Mouse (Mus musculus) gastrocnemius, postnatal 14 days (tissue): ENCODE data around the gene Sf1. TPM values are rescaled to one million over a fixed set of nuclear protein-coding genes. Genes with fewer than 3 reads are reported as not detected.
A peak's percentile ranks its signal among the peaks of the same experiment; 100 is the strongest.

Experiments used
- DNase-seq: peaks from one replicate; pipeline ENCODE4 v3.0.0; 2021; ENCODE audit warnings: mixed read lengths
- intact Hi-C: fragments of 180-260 bp; cut with DNase I; formaldehyde crosslinking; loops from one replicate; pipeline ENCODE4 v1.15.1; 2025; ENCODE audit warnings: low total_unique reads
- total RNA-seq, 2 experiments: library from RNA; stranded (reverse); gene quantifications; 2 replicates each; pipeline ENCODE4 v1.2.3; 2021

Sf1 gene
- total RNA-seq, 2 experiments from 2014 or later, result 75.1 to 80.9 TPM

DNA sequence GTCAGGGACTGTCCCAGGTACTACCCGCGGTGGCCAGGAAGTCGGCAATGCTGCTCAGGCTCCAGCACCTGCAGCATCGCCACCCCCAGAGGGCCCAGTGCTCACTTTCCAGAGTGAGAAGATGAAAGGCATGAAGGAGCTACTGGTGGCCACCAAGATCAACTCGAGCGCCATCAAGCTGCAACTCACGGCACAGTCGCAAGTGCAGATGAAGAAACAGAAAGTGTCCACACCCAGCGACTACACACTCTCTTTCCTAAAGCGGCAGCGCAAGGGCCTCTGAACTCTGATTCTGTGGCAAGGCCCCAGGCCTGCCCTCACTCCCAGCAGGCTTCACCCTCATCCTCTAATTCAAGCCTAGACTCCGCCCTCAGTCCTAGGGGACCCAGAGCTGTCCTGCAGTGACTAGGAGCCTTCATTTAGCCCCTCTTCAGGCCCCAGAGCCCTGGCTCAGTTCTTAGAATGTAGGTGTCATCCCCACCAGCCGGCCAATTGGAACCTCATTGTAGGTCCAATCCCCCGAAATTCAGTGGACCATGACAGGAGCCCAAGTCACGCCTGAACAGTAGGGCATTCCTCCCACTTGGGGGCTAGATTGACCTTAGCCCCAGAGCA is 23.5 kb upstream of the Sf1 start:
- intact Hi-C loops, result no loop called here
- DNase-seq, result no peak

DNA sequence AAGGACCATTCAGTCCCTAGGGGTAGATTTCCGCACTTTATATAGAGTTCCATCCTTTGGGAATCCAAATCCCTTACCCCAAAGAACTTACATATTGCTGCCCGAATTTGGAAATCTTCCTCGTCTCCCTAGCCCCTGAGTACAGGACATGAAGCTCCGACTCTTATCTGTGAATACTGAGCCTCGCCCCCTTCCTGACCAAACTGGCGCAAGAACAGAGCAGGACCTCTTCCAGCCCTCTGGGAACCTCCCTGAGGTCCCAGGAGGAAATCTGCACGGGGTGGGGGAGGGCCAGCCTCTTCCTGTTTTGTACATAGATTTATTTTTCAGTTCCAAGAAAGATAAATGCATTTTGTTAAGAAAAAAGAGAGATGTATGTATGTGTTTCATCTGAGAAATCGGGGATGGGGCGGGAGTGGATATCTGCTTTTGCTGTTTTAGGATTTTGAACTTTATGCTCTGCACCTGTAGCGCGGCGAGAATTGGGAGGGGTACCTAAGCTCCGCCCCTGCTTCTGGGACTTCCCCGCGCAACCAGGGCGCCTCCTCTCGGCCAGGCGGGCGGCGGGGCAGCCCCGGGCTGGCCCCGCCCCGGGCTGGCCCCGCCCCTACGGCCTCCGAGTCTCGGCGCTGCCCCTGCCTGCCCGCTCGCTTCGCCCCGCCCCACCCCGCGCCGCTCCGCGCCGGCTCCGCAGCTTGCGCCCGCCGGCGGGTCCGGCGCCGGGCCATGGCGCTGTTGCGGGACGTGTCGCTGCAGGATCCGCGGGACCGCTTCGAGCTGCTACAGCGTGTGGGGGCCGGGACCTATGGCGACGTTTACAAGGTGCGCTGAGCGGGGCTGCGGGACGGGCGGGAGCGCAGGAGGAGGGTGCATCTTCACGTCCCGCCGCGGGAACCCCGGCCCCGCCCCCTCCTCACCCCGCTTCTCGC is 22.7 kb upstream of the Sf1 start, which contains the start of gene Map4k2:
Gene Map4k2, plus strand, starts transcription at position 612 of the 929 bp plus-strand sequence.
- peak; percentile 90 for DNase-seq
- intact Hi-C loops, result no loop called here

DNA sequence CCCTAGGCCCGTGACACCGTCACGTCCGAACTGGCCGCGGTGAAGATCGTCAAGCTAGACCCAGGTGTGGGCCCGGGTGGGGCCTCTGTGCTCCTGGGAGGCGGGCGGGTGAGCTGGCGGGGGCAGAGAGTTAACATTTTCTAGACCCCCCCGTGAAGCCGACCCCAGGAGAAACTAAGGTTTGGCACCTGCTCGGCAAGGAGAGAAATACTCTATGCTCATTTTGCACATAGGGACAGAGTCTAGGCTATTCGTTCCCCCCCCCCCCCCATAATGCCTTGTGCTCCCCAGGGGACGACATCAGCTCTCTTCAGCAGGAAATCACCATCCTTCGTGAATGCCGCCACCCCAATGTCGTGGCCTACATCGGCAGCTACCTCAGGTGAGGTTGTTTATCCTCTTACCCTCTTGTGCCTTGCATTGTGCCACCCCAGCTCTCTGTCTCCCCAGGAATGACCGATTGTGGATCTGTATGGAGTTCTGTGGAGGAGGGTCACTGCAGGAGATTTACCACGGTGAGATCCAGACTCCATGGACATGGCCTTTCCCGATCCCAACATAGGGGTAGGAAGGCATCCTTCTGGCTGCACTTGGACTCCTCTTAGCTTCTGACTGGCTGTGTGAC is 21.9 kb upstream of the Sf1 start:
- intact Hi-C loops, result no loop called here
- no peak for DNase-seq

DNA sequence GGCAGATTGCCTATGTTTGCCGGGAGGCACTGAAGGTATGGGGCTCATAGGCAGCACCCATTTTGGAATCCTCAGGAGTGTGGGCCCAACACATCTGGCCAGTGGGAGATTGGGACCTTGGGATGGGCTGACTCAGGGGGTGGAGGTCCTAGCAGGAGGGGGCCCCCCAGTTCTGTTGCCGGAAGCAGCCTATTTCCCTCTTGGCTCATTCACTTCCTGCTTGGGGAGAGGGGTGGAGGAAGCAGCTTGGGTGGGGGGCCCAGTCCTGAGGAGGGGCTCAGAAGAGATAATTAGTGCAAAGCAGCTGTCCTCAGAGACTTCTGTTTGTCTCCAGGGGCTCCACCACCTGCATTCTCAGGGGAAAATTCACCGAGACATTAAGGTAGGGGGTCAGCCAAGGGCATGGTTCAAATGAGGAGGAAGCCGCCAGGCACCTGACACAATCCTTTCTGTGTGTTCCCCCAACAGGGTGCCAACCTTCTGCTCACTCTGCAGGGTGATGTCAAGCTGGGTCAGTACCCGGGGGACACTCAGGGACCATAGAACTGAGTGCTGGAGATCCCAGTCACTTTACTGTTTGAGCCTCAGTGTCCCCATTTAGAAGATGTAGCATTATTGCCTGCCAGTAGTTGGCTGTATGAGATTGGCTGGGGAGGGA is 21.1 kb upstream of the Sf1 start:
- no peak for DNase-seq

GRCm38 (mm10) chr19:6343066-6343925 is 20.2 kb upstream of the Sf1 start:
- intact Hi-C loops, result no loop called here
- no peak for DNase-seq

More for the DNA sequence above, 21.1 kb upstream of the Sf1 start:
- intact Hi-C loops, result no loop called here

- intact Hi-C loops, result no loop called here
- no peak for DNase-seq
Observed at GRCm38 (mm10) chr19:6343996-6344395, 19.5 kb upstream of the Sf1 start.

DNA sequence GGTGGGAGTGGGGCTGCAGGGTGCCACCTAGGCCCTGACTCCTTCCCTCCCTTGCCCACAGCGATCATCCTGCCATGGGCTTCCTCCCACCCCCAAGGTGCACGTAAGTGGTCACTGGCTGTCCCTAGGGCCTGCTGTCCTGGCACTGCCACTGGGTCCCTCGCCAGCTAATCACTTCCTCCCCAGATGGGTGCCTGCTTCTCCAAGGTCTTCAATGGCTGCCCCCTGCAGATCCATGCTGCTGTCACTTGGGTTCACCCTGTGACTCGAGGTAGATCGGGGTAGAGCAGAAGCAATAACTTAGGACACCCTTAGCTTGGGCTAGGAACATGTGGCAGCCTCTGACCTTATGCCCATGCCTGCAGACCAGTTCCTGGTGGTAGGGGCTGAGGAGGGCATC is 17.5 kb upstream of the Sf1 start:
- no peak for DNase-seq
- intact Hi-C loops, result no loop called here

DNA sequence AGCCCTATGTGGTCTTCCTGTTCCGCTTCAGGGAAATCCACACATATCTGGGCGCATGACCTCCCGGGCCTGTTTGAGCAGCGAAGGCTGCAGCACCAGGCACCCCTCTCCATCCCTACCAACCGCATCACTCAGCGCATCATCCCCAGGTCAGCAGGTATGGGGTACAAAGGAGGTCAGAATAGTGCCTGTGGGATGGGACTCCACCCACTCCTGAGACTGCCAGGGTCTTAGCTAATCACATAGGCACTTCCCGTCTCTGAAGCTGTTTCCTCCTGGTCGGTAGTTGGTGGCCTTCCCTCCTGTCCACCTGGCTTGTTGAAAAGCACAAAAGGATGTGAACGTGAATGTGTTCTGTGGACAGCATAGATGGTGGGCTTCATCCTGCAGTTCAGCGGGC is 16.8 kb upstream of the Sf1 start:
- DNase-seq, result no peak
- intact Hi-C loops, result no loop called here

- intact Hi-C loops, result no loop called here
- no peak for DNase-seq
Observed at GRCm38 (mm10) chr19:6347615-6348014, 15.9 kb upstream of the Sf1 start.

DNA sequence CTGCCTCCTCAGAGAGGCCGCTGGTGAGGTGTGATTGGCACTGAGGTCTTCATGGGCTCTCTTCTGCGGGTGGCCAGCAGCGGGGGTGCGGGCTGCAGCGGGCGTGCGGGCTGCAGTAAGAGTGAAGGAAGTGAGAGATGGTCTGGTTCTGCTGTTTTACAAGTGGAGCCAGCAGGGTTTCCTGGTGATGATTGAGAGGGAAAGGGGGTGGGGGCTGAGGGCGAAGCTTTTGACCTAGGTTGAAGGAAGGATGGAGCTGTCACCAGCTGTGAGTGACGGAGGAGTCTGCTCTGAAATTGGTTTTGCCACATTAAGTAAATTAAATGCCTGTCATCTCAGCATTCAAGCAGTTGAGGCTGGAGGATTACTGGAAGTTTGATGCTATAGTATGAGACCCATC is 14.8 kb upstream of the Sf1 start:
- intact Hi-C loops, result no loop called here
- DNase-seq, result no peak

- intact Hi-C loops, result no loop called here
- no peak for DNase-seq
Observed at GRCm38 (mm10) chr19:6349215-6349983, 14.1 kb upstream of the Sf1 start.

DNA sequence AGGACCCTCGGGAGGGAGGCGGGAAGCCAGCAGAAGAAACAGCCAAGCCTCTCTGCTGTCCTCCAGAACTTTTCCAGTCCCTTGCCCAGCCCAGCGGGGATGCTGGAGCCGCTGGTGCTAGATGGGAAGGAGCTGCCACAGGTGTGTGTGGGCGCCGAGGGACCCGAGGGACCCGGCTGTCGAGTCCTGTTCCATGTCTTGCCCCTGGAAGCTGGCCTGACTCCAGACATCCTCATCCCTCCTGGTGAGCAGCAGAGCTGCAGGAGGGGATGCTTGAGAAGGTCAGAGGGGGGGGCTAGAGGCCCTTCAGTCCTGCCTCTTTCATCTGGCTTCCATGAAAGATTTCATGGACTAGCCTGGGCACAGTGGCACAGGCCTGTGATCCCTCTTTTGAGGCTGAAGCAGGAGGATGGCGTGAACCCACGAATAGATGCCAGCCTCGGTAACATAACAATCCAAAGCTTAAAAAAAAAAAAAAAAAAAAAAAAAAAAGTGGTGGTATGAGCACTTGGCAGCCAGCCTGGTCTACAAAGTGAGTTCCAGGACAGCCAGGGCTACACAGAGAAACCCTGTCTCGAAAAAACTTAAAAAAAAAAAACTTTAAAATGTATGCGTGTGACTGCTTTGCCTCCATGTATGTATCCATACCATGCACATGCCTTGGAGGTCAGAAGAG is 11.9 kb upstream of the Sf1 start:
- no peak for DNase-seq
- intact Hi-C loops, result no loop called here

DNA sequence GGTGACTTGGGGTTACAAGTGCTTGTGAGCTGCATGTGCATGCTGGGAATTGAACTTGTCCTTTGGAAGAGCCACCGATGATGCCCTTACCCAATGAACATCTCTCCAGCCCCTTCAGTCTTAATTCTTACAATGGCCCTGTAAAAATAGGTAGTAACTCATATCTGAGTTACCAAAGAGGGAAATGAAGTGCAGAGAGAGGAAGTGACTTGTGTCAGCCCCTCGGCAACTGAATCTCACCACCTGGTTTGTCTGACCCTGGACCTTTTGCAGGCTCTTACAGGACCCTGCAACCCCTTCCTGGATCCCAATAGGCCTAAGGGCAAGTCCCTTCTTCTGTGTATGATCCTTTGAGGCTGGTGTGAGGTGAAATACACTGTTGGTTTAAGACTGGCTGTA is 11.4 kb upstream of the Sf1 start:
- DNase-seq, result no peak
- intact Hi-C loops, result no loop called here

DNA sequence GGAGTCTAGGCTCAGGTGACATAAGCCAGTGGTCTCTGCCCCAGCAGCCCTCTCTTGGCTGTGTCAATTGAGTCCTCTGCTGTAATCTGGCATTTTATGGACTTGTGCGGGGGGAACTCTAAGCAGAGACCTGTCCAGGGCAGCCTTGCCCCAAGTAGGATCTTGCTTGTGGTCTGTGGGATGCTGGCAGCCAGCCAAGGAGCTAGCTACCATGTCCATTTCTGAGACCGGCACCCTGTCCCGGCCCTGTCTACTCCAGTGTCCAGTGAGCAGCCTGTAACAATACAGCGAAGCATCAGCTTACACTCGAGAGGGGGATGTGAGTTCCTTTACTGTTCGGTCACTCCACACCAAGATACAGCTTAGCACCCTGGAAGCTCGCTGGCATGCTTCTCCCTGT is 9.5 kb upstream of the Sf1 start:
- intact Hi-C loops, result no loop called here
- no peak for DNase-seq

- intact Hi-C loops, result no loop called here
- no peak for DNase-seq
Observed at GRCm38 (mm10) chr19:6361291-6361690, 2.2 kb upstream of the Sf1 start.

DNA sequence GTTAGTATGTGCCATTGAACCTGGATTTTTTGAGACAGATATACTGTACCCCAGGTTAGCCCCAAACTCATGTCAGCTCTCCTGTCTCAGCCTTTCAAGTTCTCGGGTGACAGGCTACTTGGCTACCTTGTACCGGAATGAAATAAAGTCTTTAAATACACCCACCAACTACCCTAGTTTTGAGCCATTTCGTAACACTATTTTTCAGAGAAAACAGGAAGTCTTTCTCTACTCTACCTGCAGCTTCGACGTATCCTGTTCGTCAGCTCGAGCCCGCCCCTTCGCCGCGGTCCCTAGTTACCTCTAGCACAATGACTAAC is 439 bp upstream of the Sf1 start:
- no peak for DNase-seq
- intact Hi-C loops, result no loop called here

DNA sequence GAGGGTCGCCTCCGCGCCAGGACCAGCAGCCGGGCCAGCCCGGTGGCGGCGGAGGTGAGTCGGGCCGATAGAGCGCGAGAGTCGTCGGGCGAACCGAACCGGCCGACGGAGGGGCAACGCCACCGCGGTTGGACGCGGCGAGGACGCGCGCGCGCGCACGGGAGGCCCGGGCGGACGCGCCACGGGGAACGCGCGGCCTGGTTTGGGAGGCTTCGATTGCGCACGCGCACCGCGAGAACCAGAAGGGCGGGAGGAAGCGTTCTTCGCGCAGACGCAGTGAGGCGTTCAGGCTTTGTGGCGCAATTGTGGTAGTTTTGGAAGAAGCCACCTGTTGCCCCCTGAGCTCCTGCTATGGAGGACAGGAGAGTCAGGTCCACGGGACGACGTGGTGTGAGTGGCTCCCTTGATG is 831 bp downstream of the Sf1 start:
- intact Hi-C loops, result no loop called here
- DNase-seq, result peak; percentile 93

DNA sequence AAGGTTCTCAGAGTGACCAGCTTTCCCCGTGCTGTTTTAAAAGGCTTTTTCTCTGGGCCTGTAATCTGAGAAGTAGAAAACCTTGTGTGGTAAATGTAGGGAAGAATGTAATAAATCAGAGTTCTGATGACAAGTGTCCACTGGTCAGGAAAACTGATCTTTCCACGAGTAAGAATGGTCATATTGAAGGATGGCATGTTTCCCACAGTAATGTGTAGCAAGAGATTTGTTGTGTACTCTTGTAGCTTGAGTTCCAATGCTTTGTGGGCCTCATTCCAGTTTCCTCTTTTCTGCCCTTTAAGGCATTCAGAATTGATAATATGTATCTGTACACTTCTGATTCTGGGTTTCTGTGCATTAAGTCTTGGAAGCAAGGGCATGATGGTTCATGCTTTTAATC is 1.4 kb downstream of the Sf1 start:
- intact Hi-C loops, result no loop called here

More for the DNA sequence above, 1.4 kb downstream of the Sf1 start:
- no peak for DNase-seq
